Comparison of ENCODE assay signal across 9 mouse cellular contexts in genomic region chr16:91527051-91527450, GRCm38 (mm10). TPM values are rescaled to one million over a fixed set of nuclear protein-coding genes. Genes with fewer than 3 reads are reported as not detected.
DNase-seq lines count a peak whose midpoint lies in the region; ATAC-seq lines count a peak whose summit lies in the region.
"Had no signal": no experiment of that assay in that cellular context is flagged by ENCODE, and none has a peak within 500 bp of the region (broad histone marks: within the 10 kb centered on the region; RNA-seq: fewer than 3 reads in every experiment).

No protein-coding gene starts in this region.

- H3K36me3 ChIP-seq in midbrain, embryonic 11.5 days (ENCODE audit: control insufficient read depth, insufficient read depth, low read length) = no peaks in the 10 kb centered on the region
- H3K36me3 ChIP-seq in midbrain, embryonic 10.5 days = no peaks in the 10 kb centered on the region
- H3K36me3 ChIP-seq in limb, embryonic 10.5 days = no peaks in the 10 kb centered on the region
- H3K36me3 ChIP-seq: heart, embryonic 13.5 days had no signal

- H3K27ac ChIP-seq in midbrain, embryonic 11.5 days (ENCODE audit: low read depth, low read length) = no peak overlapping the region
- H3K27ac ChIP-seq in midbrain, embryonic 10.5 days (replicated peaks) = no peak overlapping the region
- peak overlapping the region; percentile 19; the same call in 1 of the 2 replicates for H3K27ac ChIP-seq in limb, embryonic 10.5 days
- H3K27ac ChIP-seq: heart, embryonic 13.5 days had no signal

- no peak for ATAC-seq in midbrain, embryonic 11.5 days (ENCODE audit: low FRiP score)
- ATAC-seq in inflammation-experienced regulatory T-cells, adult 6 months = no peak

- no peaks in the 10 kb centered on the region; the same call in 1 of the 2 replicates for H3K9me3 ChIP-seq in midbrain, embryonic 11.5 days (ENCODE audit: control insufficient read depth, low read length)
- no peaks in the 10 kb centered on the region for H3K9me3 ChIP-seq in midbrain, embryonic 10.5 days (replicated peaks)
- no peaks in the 10 kb centered on the region for H3K9me3 ChIP-seq in limb, embryonic 10.5 days (replicated peaks)
- H3K9me3 ChIP-seq: heart, embryonic 13.5 days had no signal

- 81% methylated on average over 10 of the region's 10 CpGs for WGBS in midbrain, embryonic 11.5 days
- 85% methylated on average over 10 of the region's 10 CpGs for WGBS in midbrain, embryonic 10.5 days
- WGBS in limb, embryonic 10.5 days = 79% methylated on average over 10 of the region's 10 CpGs

- no peaks in the 10 kb centered on the region for H3K27me3 ChIP-seq in midbrain, embryonic 11.5 days (ENCODE audit: control insufficient read depth, insufficient read depth, low read length)
- no peaks in the 10 kb centered on the region for H3K27me3 ChIP-seq in midbrain, embryonic 10.5 days (ENCODE audit: low read depth, poor library complexity, severe bottlenecking)
- H3K27me3 ChIP-seq in limb, embryonic 10.5 days (ENCODE audit: low read depth, poor library complexity, severe bottlenecking) = no peaks in the 10 kb centered on the region
- H3K27me3 ChIP-seq: heart, embryonic 13.5 days had no signal

- no peaks in the 10 kb centered on the region for H3K4me1 ChIP-seq in midbrain, embryonic 11.5 days (ENCODE audit: control insufficient read depth, insufficient read depth, low read length)
- H3K4me1 ChIP-seq in midbrain, embryonic 10.5 days = peaks cover 4% of the 10 kb centered on the region; the same call in 1 of the 2 replicates
- peaks cover 13% of the 10 kb centered on the region for H3K4me1 ChIP-seq in limb, embryonic 10.5 days

- no peak overlapping the region for H3K9ac ChIP-seq in midbrain, embryonic 11.5 days (ENCODE audit: low read length)
- H3K9ac ChIP-seq: heart, embryonic 13.5 days had no signal

- no peak overlapping the region for H3K4me2 ChIP-seq in midbrain, embryonic 11.5 days
- H3K4me2 ChIP-seq: heart, embryonic 13.5 days had no signal

- no peak overlapping the region for H3K4me3 ChIP-seq in midbrain, embryonic 11.5 days (ENCODE audit: low read depth, low read length)
- no peak overlapping the region for H3K4me3 ChIP-seq in midbrain, embryonic 10.5 days
- no peak overlapping the region for H3K4me3 ChIP-seq in limb, embryonic 10.5 days
- H3K4me3 ChIP-seq: heart, embryonic 13.5 days had no signal

- DNase-seq in adrenal gland, adult 2 months = peak; percentile 50
- no peak for DNase-seq in adrenal gland, postnatal 25 days
- DNase-seq in midbrain, embryonic 11.5 days (ENCODE audit: low spot score, missing footprints) = peak; percentile 78
- no peak for DNase-seq in midbrain, embryonic 10.5 days (ENCODE audit: low spot score)
- no peak for DNase-seq in limb, embryonic 10.5 days (ENCODE audit: low spot score)
- DNase-seq in monocyte, adult 2 months (ENCODE audit: low read depth in 1 of 2, low spot score in 2 of 2) = peak; percentile 73 to 74
- no peak for DNase-seq in urinary bladder, postnatal 25 days (ENCODE audit: low spot score)

RNA-seq across cellular contexts. Expression of gene Ifngr2, which starts 19.8 kb away (rescaled TPM):
- total RNA-seq in adrenal gland, adult 2 months (2021) = 10 to 100 TPM; 19.9 to 34.0 TPM
- polyA plus RNA-seq in adrenal gland, adult 2 months (2012; rRNA removed) = 25.1 and 39.2 TPM in 2 replicates
- 20.1 and 31.1 TPM in 2 replicates for total RNA-seq in adrenal gland, postnatal 25 days (2021)
- 33.1 and 34.8 TPM in 2 replicates for polyA plus RNA-seq in midbrain, embryonic 11.5 days (2014; fragmentation: Nextera tagmentation; extraction: Ambion mirVana)
- polyA plus RNA-seq in midbrain, embryonic 10.5 days (2016; fragmentation: Nextera tagmentation; extraction: Ambion mirVana) = 23.8 and 34.5 TPM in 2 replicates
- 24.1 and 32.9 TPM in 2 replicates for polyA plus RNA-seq in limb, embryonic 10.5 days (2016; fragmentation: Nextera tagmentation; extraction: Ambion mirVana)
- polyA plus RNA-seq in inflammation-experienced regulatory T-cells, adult 6 months (2017; shearing (Covaris generic)) = 10 to 100 TPM in 2 of 3 experiments, 1 to 10 TPM in 1; 3.4 to 30.9 (median 14.7) TPM

RNA-seq across cellular contexts. Expression of gene Ifnar1, which starts 42.0 kb away (rescaled TPM):
- 10 to 100 TPM; 66.1 to 71.3 TPM for total RNA-seq in adrenal gland, adult 2 months (2021)
- 10.9 and 11.3 TPM in 2 replicates for polyA plus RNA-seq in adrenal gland, adult 2 months (2012; rRNA removed)
- total RNA-seq in adrenal gland, postnatal 25 days (2021) = 57.5 and 70.8 TPM in 2 replicates
- 49.9 and 53.8 TPM in 2 replicates for polyA plus RNA-seq in midbrain, embryonic 11.5 days (2014; fragmentation: Nextera tagmentation; extraction: Ambion mirVana)
- 52.0 and 55.8 TPM in 2 replicates for polyA plus RNA-seq in midbrain, embryonic 10.5 days (2016; fragmentation: Nextera tagmentation; extraction: Ambion mirVana)
- 53.8 and 61.4 TPM in 2 replicates for polyA plus RNA-seq in limb, embryonic 10.5 days (2016; fragmentation: Nextera tagmentation; extraction: Ambion mirVana)
- 10 to 100 TPM; 61.2 to 75.3 (median 62.6) TPM for polyA plus RNA-seq in inflammation-experienced regulatory T-cells, adult 6 months (2017; shearing (Covaris generic))

Comparison
In these comparisons a context has a peak if more than half of its experiments do, and no peak if none do; other contexts are left out.
1. DNase-seq: peak in adrenal gland, adult 2 months (single experiment), midbrain, embryonic 11.5 days (single experiment) and monocyte, adult 2 months (2 of 2); none in adrenal gland, postnatal 25 days (single experiment), midbrain, embryonic 10.5 days (single experiment), limb, embryonic 10.5 days (single experiment) and urinary bladder, postnatal 25 days (single experiment).